Mouse (Mus musculus): ENCODE measurements around the gene Ptpn11. TPM values are rescaled to one million over a fixed set of nuclear protein-coding genes. Genes with fewer than 3 reads are reported as not detected.

Gene Ptpn11
- polyA plus RNA-seq, 1 experiment from 2014 or later = 32.1 TPM

GRCm38 (mm10) chr5:121157489-121157888 lies 33.7 kb downstream of the Ptpn11 start:
- Histone ChIP-seq H3K36me3 (ENCODE audit: control insufficient read depth, insufficient read depth, low read length) (peaks cover 78% of the 10 kb centered on the region), H3K9me3 (replicated peaks; ENCODE audit: control insufficient read depth, low read length) (no peaks in the 10 kb centered on the region), H3K4me1 (ENCODE audit: control insufficient read depth, insufficient read depth, low read length) (no peaks in the 10 kb centered on the region), H3K27me3 (replicated peaks; ENCODE audit: control insufficient read depth, insufficient read depth, low read length) (no peaks in the 10 kb centered on the region), H3K4me3 (ENCODE audit: low read depth, low read length) (no peak overlapping the region), H3K4me2 (ENCODE audit: low read length) (no peak overlapping the region), H3K27ac (ENCODE audit: low read depth, low read length) (no peak overlapping the region), H3K9ac (ENCODE audit: low read length) (no peak overlapping the region)
- WGBS = 95% methylated on average over 5 of the region's 5 CpGs
- DNase-seq (ENCODE audit: low spot score) = no peak
- ATAC-seq = no peak

GRCm38 (mm10) chr5:121157017-121157416 lies 34.2 kb downstream of the Ptpn11 start:
- Histone ChIP-seq H3K4me1 (ENCODE audit: control insufficient read depth, insufficient read depth, low read length) (no peaks in the 10 kb centered on the region), H3K36me3 (ENCODE audit: control insufficient read depth, insufficient read depth, low read length) (peaks cover 78% of the 10 kb centered on the region), H3K4me2 (ENCODE audit: low read length) (no peak overlapping the region), H3K27me3 (replicated peaks; ENCODE audit: control insufficient read depth, insufficient read depth, low read length) (no peaks in the 10 kb centered on the region), H3K27ac (ENCODE audit: low read depth, low read length) (no peak overlapping the region), H3K4me3 (ENCODE audit: low read depth, low read length) (no peak overlapping the region), H3K9me3 (replicated peaks; ENCODE audit: control insufficient read depth, low read length) (no peaks in the 10 kb centered on the region), H3K9ac (ENCODE audit: low read length) (no peak overlapping the region)
- ATAC-seq (no peak), DNase-seq (ENCODE audit: low spot score) (no peak)
- WGBS = 93% methylated on average over 2 of the region's 2 CpGs

GRCm38 (mm10) chr5:121156121-121156520 lies 35.1 kb downstream of the Ptpn11 start:
- Histone ChIP-seq H3K9ac (ENCODE audit: low read length) (no peak overlapping the region), H3K27me3 (replicated peaks; ENCODE audit: control insufficient read depth, insufficient read depth, low read length) (no peaks in the 10 kb centered on the region), H3K9me3 (replicated peaks; ENCODE audit: control insufficient read depth, low read length) (no peaks in the 10 kb centered on the region), H3K4me1 (ENCODE audit: control insufficient read depth, insufficient read depth, low read length) (no peaks in the 10 kb centered on the region), H3K4me3 (ENCODE audit: low read depth, low read length) (no peak overlapping the region), H3K27ac (ENCODE audit: low read depth, low read length) (no peak overlapping the region), H3K4me2 (ENCODE audit: low read length) (no peak overlapping the region), H3K36me3 (ENCODE audit: control insufficient read depth, insufficient read depth, low read length) (peaks cover 77% of the 10 kb centered on the region)
- DNase-seq (ENCODE audit: low spot score) (no peak), ATAC-seq (no peak)
- 90% methylated on average over 4 of the region's 4 CpGs for WGBS

DNA sequence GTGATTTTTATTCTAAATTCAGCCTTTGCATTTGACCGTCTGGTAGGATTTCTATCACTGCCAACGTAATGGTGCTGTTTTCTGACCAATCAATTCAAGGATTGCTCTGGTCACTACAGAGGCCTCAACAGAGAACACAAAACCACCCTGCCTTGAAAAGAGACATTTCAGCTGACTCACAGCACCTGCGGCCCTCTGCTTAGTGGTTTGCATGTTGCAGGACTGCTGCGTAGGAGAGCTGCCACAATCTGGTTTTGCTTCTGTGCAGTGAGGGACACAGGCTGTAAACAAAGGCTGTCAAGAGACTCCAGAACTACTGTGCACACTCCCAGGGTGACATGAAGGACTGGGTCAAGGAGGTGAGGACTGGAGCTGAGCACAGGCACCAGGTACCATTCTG lies 40.5 kb downstream of the Ptpn11 start:
- H3K9me3 ChIP-seq (replicated peaks; ENCODE audit: control insufficient read depth, low read length) = no peaks in the 10 kb centered on the region
- H3K4me3 ChIP-seq (ENCODE audit: low read depth, low read length) = no peak overlapping the region
- no peaks in the 10 kb centered on the region for H3K4me1 ChIP-seq (ENCODE audit: control insufficient read depth, insufficient read depth, low read length)
- H3K36me3 ChIP-seq (ENCODE audit: control insufficient read depth, insufficient read depth, low read length) = peaks cover 77% of the 10 kb centered on the region
- DNase-seq (ENCODE audit: low spot score) (no peak), ATAC-seq (no peak)
- no peak overlapping the region for H3K27ac ChIP-seq (ENCODE audit: low read depth, low read length)
- no peak overlapping the region for H3K4me2 ChIP-seq (ENCODE audit: low read length)
- H3K27me3 ChIP-seq (replicated peaks; ENCODE audit: control insufficient read depth, insufficient read depth, low read length) = no peaks in the 10 kb centered on the region
- 86% methylated on average over 4 of the region's 4 CpGs for WGBS
- no peak overlapping the region for H3K9ac ChIP-seq (ENCODE audit: low read length)

GRCm38 (mm10) chr5:121149246-121149645 lies 42.0 kb downstream of the Ptpn11 start:
- Histone ChIP-seq H3K4me3 (ENCODE audit: low read depth, low read length) (no peak overlapping the region), H3K4me2 (ENCODE audit: low read length) (no peak overlapping the region), H3K4me1 (ENCODE audit: control insufficient read depth, insufficient read depth, low read length) (no peaks in the 10 kb centered on the region), H3K27ac (ENCODE audit: low read depth, low read length) (no peak overlapping the region), H3K36me3 (ENCODE audit: control insufficient read depth, insufficient read depth, low read length) (peaks cover 77% of the 10 kb centered on the region), H3K9me3 (replicated peaks; ENCODE audit: control insufficient read depth, low read length) (no peaks in the 10 kb centered on the region), H3K27me3 (replicated peaks; ENCODE audit: control insufficient read depth, insufficient read depth, low read length) (no peaks in the 10 kb centered on the region), H3K9ac (ENCODE audit: low read length) (no peak overlapping the region)
- DNase-seq (ENCODE audit: low spot score) (peak; percentile 14), ATAC-seq (no peak)
- WGBS = 33% methylated on average over 1 of the region's 1 CpGs

DNA sequence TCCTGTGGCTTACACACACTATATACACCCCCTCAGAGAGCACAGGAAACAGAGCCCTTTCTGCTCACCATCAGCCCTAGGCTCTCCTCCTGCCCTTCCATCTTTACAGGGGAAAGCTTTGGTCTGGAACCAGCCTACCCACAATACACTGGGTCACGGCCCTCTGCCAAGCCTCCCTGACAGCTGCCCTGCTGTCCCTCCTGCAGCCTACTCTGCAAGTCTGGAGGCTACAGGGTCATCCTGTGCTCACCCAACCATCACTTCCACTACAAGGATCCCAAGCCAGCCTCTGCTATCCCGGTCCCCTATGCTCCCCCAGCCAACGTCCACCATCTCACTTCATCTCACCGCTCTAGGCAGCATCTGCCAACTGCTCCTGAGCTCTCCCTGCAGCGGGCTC lies 44.9 kb downstream of the Ptpn11 start:
- Histone ChIP-seq H3K4me1 (ENCODE audit: control insufficient read depth, insufficient read depth, low read length) (peaks cover 11% of the 10 kb centered on the region), H3K27ac (ENCODE audit: low read depth, low read length) (peak overlapping the region; percentile 48; the same call in 1 of the 2 replicates), H3K9ac (ENCODE audit: low read length) (no peak overlapping the region), H3K9me3 (replicated peaks; ENCODE audit: control insufficient read depth, low read length) (no peaks in the 10 kb centered on the region), H3K4me2 (ENCODE audit: low read length) (no peak overlapping the region), H3K27me3 (replicated peaks; ENCODE audit: control insufficient read depth, insufficient read depth, low read length) (no peaks in the 10 kb centered on the region), H3K4me3 (ENCODE audit: low read depth, low read length) (no peak overlapping the region), H3K36me3 (ENCODE audit: control insufficient read depth, insufficient read depth, low read length) (peaks cover 62% of the 10 kb centered on the region)
- ATAC-seq = no peak
- DNase-seq (ENCODE audit: low spot score) = no peak
- 91% methylated on average over 5 of the region's 5 CpGs for WGBS

DNA sequence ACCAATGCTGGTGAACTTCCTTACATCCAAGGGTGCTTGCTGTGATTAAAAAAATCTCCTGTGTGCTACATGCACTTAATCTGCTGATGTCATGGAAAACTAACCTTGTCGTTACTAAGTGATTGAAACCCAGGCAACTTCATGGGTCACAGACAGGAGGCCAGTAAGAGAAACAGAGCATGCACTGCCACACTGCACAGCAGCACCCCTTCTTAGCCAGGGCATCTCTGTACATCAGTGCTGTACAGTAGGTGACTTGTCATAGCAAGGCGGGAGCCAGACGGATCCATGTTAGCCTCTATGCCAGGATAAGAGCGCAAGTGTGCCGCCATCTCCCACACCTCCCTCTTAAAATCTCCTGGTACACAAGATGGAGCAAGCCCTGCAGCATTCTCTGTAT lies 45.6 kb downstream of the Ptpn11 start:
- H3K4me3 ChIP-seq (ENCODE audit: low read depth, low read length) = no peak overlapping the region
- ATAC-seq (no peak), DNase-seq (ENCODE audit: low spot score) (peak; percentile 10)
- H3K4me1 ChIP-seq (ENCODE audit: control insufficient read depth, insufficient read depth, low read length) = peaks cover 11% of the 10 kb centered on the region
- no peak overlapping the region for H3K9ac ChIP-seq (ENCODE audit: low read length)
- WGBS = 86% methylated on average over 5 of the region's 5 CpGs
- no peaks in the 10 kb centered on the region for H3K27me3 ChIP-seq (replicated peaks; ENCODE audit: control insufficient read depth, insufficient read depth, low read length)
- no peaks in the 10 kb centered on the region for H3K9me3 ChIP-seq (replicated peaks; ENCODE audit: control insufficient read depth, low read length)
- H3K4me2 ChIP-seq (ENCODE audit: low read length) = no peak overlapping the region
- H3K36me3 ChIP-seq (ENCODE audit: control insufficient read depth, insufficient read depth, low read length) = peaks cover 62% of the 10 kb centered on the region
- H3K27ac ChIP-seq (ENCODE audit: low read depth, low read length) = peak overlapping the region; percentile 48; the same call in 1 of the 2 replicates

DNA sequence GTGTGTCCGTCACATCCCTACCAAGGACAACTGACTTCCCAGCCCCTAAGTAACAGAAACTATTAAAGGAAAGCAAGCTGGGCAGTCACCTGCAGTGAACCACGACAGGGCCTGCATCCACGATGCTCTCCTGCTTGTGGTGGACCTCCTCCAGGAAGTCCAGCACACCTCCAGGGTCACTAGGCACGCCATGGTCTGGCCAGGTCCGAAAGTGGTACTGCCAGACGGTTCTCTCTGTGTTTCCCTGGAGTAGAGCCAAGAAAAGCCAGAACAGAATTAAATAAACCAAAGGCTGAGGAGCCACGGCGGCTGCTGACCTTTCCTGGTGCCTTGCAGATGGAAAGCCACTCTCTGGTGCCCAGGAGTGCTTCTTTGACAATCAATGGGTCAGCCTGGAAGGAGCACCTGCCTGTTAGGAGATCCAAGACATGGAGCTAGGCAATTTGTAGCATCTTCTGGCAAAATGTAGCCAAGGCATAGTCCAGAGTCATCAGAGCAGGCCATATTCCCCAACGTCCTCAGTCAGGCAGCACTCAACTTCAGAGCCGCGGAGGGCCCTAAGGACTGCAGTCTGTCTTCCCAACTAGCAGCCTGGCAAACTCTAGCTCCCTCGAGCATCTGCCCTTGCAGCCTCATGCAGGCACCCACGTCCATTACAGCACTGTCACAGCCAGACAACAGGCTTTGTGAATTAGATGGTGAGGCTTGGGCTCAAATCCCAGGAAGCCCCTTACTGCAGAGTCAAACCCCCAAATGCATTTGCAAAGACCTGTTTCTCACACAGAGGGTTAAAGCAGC lies 46.6 kb downstream of the Ptpn11 start:
- DNase-seq (ENCODE audit: low spot score) (no peak), ATAC-seq (no peak)
- Histone ChIP-seq H3K9me3 (replicated peaks; ENCODE audit: control insufficient read depth, low read length) (no peaks in the 10 kb centered on the region), H3K36me3 (ENCODE audit: control insufficient read depth, insufficient read depth, low read length) (peaks cover 62% of the 10 kb centered on the region), H3K4me2 (ENCODE audit: low read length) (no peak overlapping the region), H3K4me1 (ENCODE audit: control insufficient read depth, insufficient read depth, low read length) (peaks cover 11% of the 10 kb centered on the region), H3K9ac (ENCODE audit: low read length) (no peak overlapping the region), H3K4me3 (ENCODE audit: low read depth, low read length) (no peak overlapping the region), H3K27me3 (replicated peaks; ENCODE audit: control insufficient read depth, insufficient read depth, low read length) (no peaks in the 10 kb centered on the region), H3K27ac (ENCODE audit: low read depth, low read length) (no peak overlapping the region)
- WGBS = 89% methylated on average over 13 of the region's 13 CpGs

DNA sequence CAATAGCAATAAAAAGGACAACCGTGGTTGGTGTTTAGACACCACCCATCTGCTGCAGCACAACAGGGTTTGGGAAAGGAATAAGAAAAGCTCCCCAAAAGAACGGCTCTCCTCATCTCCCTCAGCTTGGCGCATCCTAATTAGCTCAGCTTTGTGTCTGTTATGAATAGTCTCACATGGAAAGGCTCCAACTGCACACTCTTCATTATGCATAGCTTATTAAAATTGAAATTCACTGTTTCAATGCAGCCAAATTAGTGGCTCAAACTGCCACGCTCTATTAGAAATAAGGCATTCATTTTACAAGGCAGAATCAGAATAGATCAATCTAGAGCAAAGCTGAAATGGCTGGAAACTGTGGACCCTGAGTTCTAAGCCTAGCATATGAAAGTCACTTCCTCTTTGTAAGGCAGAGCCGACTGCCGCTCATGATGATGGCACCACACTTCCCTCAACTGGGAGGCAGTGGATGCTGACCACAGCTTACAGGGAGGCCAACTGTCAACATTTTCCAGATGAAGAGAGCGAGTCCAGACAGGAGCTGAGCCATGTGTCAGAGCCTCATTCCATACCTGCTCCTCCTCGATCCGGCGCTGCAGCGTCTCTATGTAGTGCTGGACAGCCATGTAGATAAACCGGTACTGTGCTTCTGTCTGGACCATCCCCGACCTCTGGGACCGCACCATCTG lies 48.6 kb downstream of the Ptpn11 start:
- Histone ChIP-seq H3K4me3 (ENCODE audit: low read depth, low read length) (no peak overlapping the region), H3K9me3 (replicated peaks; ENCODE audit: control insufficient read depth, low read length) (no peaks in the 10 kb centered on the region), H3K4me1 (ENCODE audit: control insufficient read depth, insufficient read depth, low read length) (peaks cover 11% of the 10 kb centered on the region), H3K27ac (ENCODE audit: low read depth, low read length) (peak overlapping the region; percentile 88), H3K4me2 (ENCODE audit: low read length) (no peak overlapping the region), H3K9ac (ENCODE audit: low read length) (no peak overlapping the region; the same call in 1 of the 2 replicates), H3K27me3 (replicated peaks; ENCODE audit: control insufficient read depth, insufficient read depth, low read length) (no peaks in the 10 kb centered on the region), H3K36me3 (ENCODE audit: control insufficient read depth, insufficient read depth, low read length) (peaks cover 65% of the 10 kb centered on the region)
- DNase-seq (ENCODE audit: low spot score) (peak; percentile 85), ATAC-seq (peak; percentile 87)
- 53% methylated on average over 14 of the region's 14 CpGs for WGBS
